Mouse (Mus musculus): ENCODE measurements around the gene Olfr164. TPM values are rescaled to one million over a fixed set of nuclear protein-coding genes. Genes with fewer than 3 reads are reported as not detected.

Gene Olfr164
- polyA plus RNA-seq (2015; fragmentation: Nextera tagmentation; extraction: Ambion mirVana): not detected in 2 replicates

DNA sequence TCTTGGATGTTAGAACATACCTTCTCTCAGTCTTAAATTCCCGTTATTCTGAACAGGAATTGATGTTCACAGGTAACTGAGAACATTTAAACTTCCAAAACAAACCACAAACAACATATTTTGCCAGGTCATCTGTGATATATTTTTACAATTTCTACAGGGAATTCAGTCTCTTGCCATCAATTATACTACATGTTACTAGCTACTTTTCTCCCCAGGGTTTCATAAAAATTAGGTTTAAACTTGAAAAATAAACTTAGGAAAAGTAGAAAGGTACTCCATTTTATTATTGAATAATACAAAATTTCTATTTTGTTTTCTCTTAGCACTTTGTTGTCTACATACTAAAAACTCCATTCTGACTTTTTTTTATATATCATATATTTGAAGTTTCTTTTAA, at the start of gene Olfr164:
Gene Olfr164, minus strand, starts transcription at position 101 of the 400 bp plus-strand sequence.
- Histone ChIP-seq H3K4me2 (no peak within 1 kb of the TSS), H3K36me3 (no peaks in the 10 kb centered on the region), H3K27me3 (no peaks in the 10 kb centered on the region), H3K27ac (no peak within 1 kb of the TSS), H3K4me1 (no peaks in the 10 kb centered on the region), H3K4me3 (replicated peaks) (no peak within 1 kb of the TSS), H3K9me3 (replicated peaks) (no peaks in the 10 kb centered on the region), H3K9ac (no peak within 1 kb of the TSS)
- ATAC-seq (replicated peaks; ENCODE audit: low FRiP score): no peak
- 49% methylated on average over 1 of the region's 1 CpGs for WGBS

DNA sequence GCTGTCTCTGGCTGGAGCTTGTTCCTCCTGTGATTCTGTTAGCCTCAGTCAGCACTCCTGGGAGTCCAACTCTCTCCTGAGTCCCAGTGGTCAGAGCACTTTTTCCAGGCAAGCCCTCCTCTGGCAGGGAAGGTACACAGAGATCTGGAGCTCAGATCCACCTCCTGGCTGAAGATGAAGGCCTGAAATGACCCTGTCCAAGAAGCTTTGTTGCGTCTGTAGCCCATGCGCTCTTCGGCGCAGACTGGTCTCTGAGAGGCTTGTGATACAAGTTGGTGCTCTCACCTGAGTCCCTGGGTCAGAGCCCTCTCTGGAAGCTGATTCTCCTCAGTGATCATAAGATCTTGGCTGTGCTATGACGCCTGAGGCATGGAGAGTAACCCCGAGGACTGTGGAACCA, 35.2 kb upstream of the Olfr164 start:
- H3K36me3 ChIP-seq: no peaks in the 10 kb centered on the region
- H3K4me2 ChIP-seq: no peak overlapping the region
- 93% methylated on average over 6 of the region's 6 CpGs for WGBS
- H3K27me3 ChIP-seq: no peaks in the 10 kb centered on the region
- H3K27ac ChIP-seq: no peak overlapping the region
- no peak for ATAC-seq (replicated peaks; ENCODE audit: low FRiP score)
- H3K9me3 ChIP-seq (replicated peaks): no peaks in the 10 kb centered on the region
- no peak overlapping the region for H3K4me3 ChIP-seq (replicated peaks)
- H3K4me1 ChIP-seq: no peaks in the 10 kb centered on the region
- H3K9ac ChIP-seq: no peak overlapping the region

DNA sequence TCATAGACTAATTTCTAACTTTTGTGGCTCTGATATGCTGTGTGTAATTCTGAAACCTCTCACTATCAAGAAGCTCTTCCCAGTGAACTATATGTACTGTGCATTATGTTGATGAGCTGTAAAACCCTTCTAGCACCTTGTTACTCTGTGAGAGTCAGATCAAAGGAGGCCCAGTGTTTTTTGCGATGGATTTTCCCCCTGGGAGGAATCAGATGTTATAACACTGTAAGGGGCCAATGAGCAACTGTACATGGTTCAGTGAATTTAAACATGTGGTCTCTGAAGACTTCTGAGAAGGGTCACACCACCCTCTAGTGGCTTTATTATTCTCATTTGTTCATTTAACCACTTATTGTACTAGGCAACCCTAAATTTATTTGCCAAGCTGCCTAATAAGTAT, 50.6 kb downstream of the Olfr164 start:
- Histone ChIP-seq H3K4me1 (no peaks in the 10 kb centered on the region), H3K4me3 (replicated peaks) (no peak overlapping the region), H3K27ac (no peak overlapping the region), H3K36me3 (no peaks in the 10 kb centered on the region), H3K9ac (no peak overlapping the region), H3K27me3 (no peaks in the 10 kb centered on the region), H3K4me2 (no peak overlapping the region), H3K9me3 (replicated peaks) (no peaks in the 10 kb centered on the region)
- no peak for ATAC-seq (replicated peaks; ENCODE audit: low FRiP score)
- 16% methylated on average over 1 of the region's 1 CpGs for WGBS

DNA sequence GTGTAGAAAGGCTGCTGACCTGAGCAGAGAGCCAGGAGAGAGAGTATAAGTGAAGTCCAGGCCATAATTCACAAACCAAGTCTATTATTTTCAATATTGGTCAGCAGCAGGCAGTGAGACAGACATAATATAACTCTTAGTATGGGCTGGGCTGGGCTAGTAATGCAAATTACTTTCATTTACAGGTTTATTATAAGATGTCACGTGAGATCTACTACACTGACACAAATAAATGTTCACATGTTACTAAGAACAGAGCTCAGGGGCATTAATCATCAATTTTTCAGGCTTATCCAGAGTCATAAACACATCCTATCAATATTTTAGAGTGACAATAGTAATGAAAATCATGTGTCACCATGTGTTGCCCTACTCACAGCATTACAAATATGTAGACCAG, 53.1 kb downstream of the Olfr164 start:
- ATAC-seq (replicated peaks; ENCODE audit: low FRiP score): no peak
- Histone ChIP-seq H3K9me3 (replicated peaks) (no peaks in the 10 kb centered on the region), H3K4me3 (replicated peaks) (no peak overlapping the region), H3K4me2 (no peak overlapping the region), H3K36me3 (no peaks in the 10 kb centered on the region), H3K27me3 (no peaks in the 10 kb centered on the region), H3K4me1 (no peaks in the 10 kb centered on the region), H3K9ac (no peak overlapping the region), H3K27ac (no peak overlapping the region)
- 54% methylated on average over 1 of the region's 1 CpGs for WGBS

DNA sequence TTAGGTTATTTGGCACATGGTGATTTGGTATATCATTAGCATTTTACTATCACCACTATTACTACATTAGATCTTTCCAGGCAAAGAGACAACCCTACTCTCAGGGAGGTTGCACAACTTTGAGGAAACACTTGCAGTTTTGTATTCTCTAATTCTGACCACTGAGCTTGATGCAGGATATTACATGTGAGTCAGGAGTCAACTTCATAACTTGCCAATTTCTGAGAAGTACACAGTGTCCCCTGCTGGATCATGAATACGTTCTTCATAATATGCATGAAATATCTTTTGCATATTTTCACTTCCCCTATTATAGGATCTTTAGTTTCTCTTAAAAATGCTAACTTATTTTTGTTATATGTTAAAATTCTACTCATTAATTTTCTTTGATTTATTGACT, 68.0 kb downstream of the Olfr164 start:
- no peak for ATAC-seq (replicated peaks; ENCODE audit: low FRiP score)
- Histone ChIP-seq H3K9me3 (replicated peaks) (peaks cover 9% of the 10 kb centered on the region; the same call in 1 of the 2 replicates), H3K36me3 (no peaks in the 10 kb centered on the region), H3K4me1 (no peaks in the 10 kb centered on the region), H3K9ac (no peak overlapping the region), H3K27ac (no peak overlapping the region), H3K4me2 (no peak overlapping the region), H3K27me3 (no peaks in the 10 kb centered on the region), H3K4me3 (replicated peaks) (no peak overlapping the region)
- WGBS: 84% methylated on average over 1 of the region's 1 CpGs

DNA sequence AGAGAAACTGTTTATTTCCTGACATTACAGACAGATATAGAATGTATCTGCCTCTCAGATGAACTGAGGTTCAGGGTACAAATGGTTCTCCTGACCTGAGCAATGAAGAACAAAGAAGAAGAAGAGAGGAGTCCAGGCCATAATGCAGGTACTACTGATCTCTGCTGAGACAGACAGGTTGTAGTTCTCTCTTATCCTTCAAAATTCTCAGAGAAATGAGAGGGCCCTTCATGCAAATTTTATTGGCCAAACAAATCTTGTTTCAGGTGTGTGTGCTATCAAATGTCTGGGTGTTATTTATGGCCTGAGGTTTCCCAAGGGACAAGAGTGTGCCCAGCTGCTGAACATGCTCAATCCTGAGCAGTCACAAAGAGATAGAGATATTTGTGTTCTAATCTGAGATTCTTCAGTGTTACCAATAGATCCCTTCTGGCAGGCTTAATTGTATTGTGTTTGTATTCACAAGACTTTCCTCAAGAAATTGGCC, 72.3 kb downstream of the Olfr164 start:
- H3K27me3 ChIP-seq: no peaks in the 10 kb centered on the region
- no peak overlapping the region for H3K4me2 ChIP-seq
- no peaks in the 10 kb centered on the region for H3K36me3 ChIP-seq
- no peak overlapping the region for H3K27ac ChIP-seq
- no peaks in the 10 kb centered on the region for H3K4me1 ChIP-seq
- no peak for ATAC-seq (replicated peaks; ENCODE audit: low FRiP score)
- H3K9me3 ChIP-seq (replicated peaks): no peaks in the 10 kb centered on the region
- no peak overlapping the region for H3K4me3 ChIP-seq (replicated peaks)
- H3K9ac ChIP-seq: no peak overlapping the region

DNA sequence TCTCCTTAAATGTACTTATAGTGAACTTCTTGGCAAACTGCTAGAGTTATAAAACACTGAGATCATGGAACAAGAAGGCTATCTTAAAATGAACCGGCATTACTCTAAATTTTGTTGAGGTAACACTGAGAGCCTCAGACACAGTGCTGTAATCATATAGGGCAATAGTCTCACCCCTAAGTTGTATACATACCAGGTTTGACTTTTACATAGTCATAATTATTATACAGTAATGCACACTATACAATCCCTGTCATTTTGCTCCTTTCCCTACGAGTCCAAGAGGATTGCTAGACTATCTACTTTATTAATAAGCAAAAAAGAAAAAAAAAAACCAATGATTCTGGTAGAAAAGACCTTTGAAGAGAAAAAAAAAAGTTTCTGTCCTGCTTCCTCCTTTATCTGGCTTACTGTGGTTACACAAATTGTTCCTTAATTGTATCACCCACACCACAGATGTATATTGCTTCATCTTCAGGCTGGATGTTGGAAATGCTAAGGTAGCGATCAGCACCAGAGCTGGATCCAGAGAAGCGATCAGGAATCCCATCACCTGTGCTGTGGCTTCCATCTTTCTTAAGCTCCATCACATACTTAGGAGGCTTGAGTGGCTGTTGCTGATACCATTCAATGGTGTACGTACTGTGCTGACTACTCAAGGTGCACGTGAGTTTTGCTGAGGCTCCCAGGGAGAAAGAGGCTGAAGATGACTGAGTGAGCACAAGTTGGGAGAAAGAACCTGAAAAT, 72.9 kb downstream of the Olfr164 start:
- Histone ChIP-seq H3K4me3 (replicated peaks) (no peak overlapping the region), H3K4me1 (no peaks in the 10 kb centered on the region), H3K9me3 (replicated peaks) (no peaks in the 10 kb centered on the region), H3K36me3 (no peaks in the 10 kb centered on the region), H3K9ac (no peak overlapping the region), H3K27ac (no peak overlapping the region), H3K27me3 (no peaks in the 10 kb centered on the region), H3K4me2 (no peak overlapping the region)
- WGBS: 83% methylated on average over 6 of the region's 6 CpGs
- ATAC-seq (replicated peaks; ENCODE audit: low FRiP score): no peak

DNA sequence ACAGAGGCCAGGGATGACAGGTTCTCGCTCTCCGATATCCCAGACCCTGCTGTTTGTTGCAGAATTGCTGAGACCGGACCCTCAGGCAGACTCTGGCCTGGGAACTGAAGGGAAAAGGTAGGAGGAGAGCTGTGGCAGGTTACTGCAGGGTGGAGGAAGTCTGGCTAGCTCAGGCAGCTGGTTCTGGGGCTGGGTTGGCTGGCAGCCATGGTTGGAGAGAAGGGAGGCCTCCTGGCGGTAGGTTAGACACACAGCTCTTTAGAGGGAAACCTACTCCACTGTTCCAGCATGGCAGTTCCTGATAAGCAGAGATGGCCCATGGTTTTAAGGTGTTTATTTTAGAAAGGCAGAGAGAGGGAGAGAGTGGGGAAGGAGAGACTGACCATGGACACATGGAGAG, 77.1 kb downstream of the Olfr164 start:
- Histone ChIP-seq H3K9me3 (replicated peaks) (no peaks in the 10 kb centered on the region), H3K27ac (no peak overlapping the region), H3K4me1 (no peaks in the 10 kb centered on the region), H3K27me3 (no peaks in the 10 kb centered on the region), H3K36me3 (no peaks in the 10 kb centered on the region), H3K4me3 (replicated peaks) (no peak overlapping the region), H3K9ac (no peak overlapping the region), H3K4me2 (no peak overlapping the region)
- no peak for ATAC-seq (replicated peaks; ENCODE audit: low FRiP score)
- 90% methylated on average over 4 of the region's 4 CpGs for WGBS

Small RNAs within 50 kb of the gene (microRNA-seq; reads per million reads assigned to microRNA genes)
- not detected for gene Gm23612

Other genes with a start within 250 kb of the Olfr164 start
- not detected in 2 replicates for gene Olfr165, start 109.1 kb upstream of the Olfr164 start, polyA plus RNA-seq (2015; fragmentation: Nextera tagmentation; extraction: Ambion mirVana)
- not detected in 2 replicates for gene Olfr166, start 169.6 kb upstream of the Olfr164 start, polyA plus RNA-seq (2015; fragmentation: Nextera tagmentation; extraction: Ambion mirVana)
- gene Olfr167, start 208.2 kb upstream of the Olfr164 start, polyA plus RNA-seq (2015; fragmentation: Nextera tagmentation; extraction: Ambion mirVana): not detected in 2 replicates
- gene Olfr168, start 221.5 kb upstream of the Olfr164 start, polyA plus RNA-seq (2015; fragmentation: Nextera tagmentation; extraction: Ambion mirVana): not detected in 2 replicates

All from kidney, embryonic 15.5 days (tissue).